Mouse (Mus musculus) CH12.LX (cell line): ENCODE data around the gene Stbd1. TPM values are rescaled to one million over a fixed set of nuclear protein-coding genes. Genes with fewer than 3 reads are reported as not detected.

ENCODE experiments used
- DNase-seq: peaks from one replicate; pipeline ENCODE4 v3.0.0-alpha.2; 2013; ENCODE audit errors: extremely low read depth
- H3K27ac ChIP-seq: 2 replicates; pipeline ENCODE4 v1.5.1; 2012; ENCODE audit warnings: low read depth, mild to moderate bottlenecking, control low read depth, moderate library complexity; ENCODE audit not compliant: insufficient read depth
- H3K27me3 ChIP-seq: replicated peaks from 2 replicates; pipeline ENCODE3; 2012; ENCODE audit warnings: inconsistent platforms
- H3K36me3 ChIP-seq, 2 experiments: replicated peaks in 1 of 2; 2 replicates each; pipeline versions ENCODE3 to v1.6.1; 2012; ENCODE audit warnings: inconsistent platforms in 1 of 2, low read length in 1 of 2, mild to moderate bottlenecking in 1 of 2, mixed read lengths in 1 of 2, moderate library complexity in 1 of 2; ENCODE audit not compliant: control insufficient read depth in 1 of 2, insufficient read depth in 1 of 2
- H3K4me1 ChIP-seq, 2 experiments: 2 replicates each; pipeline ENCODE4 v1.6.1; 2012; ENCODE audit warnings: inconsistent platforms in 1 of 2, moderate library complexity in 1 of 2; ENCODE audit not compliant: insufficient read depth in 2 of 2, control insufficient read depth in 1 of 2
- H3K4me2 ChIP-seq: 2 replicates; pipeline ENCODE4 v1.6.1; 2012; ENCODE audit warnings: low read depth, mild to moderate bottlenecking, control low read depth; ENCODE audit not compliant: poor library complexity, insufficient read depth, severe bottlenecking
- H3K4me3 ChIP-seq, 3 experiments: fragments of 150-350 bp in 1 of 3; sonication (generic) in 1 of 3; replicated peaks in 1 of 3; 2 replicates each; pipeline versions ENCODE3 to v1.5.1; 2011 to 2012; ENCODE audit warnings: low read depth in 2 of 3, low read length in 2 of 3, mild to moderate bottlenecking in 2 of 3, moderate library complexity in 2 of 3, control low read depth in 1 of 3, improper control_type of control experiment in 1 of 3, inconsistent platforms in 1 of 3, mixed read lengths in 1 of 3; ENCODE audit not compliant: poor library complexity in 1 of 3
- H3K79me2 ChIP-seq: replicated peaks from 2 replicates; pipeline ENCODE4 v1.6.1; 2012; ENCODE audit warnings: mild to moderate bottlenecking, moderate library complexity; ENCODE audit not compliant: control insufficient read depth, poor library complexity, insufficient read depth, severe bottlenecking; ENCODE audit errors: extremely low read depth
- H3K9ac ChIP-seq: 2 replicates; pipeline ENCODE4 v1.6.1; 2012; ENCODE audit warnings: low read depth, mild to moderate bottlenecking, control low read depth, moderate library complexity; ENCODE audit not compliant: insufficient read depth
- H3K9me3 ChIP-seq: replicated peaks from 2 replicates; pipeline ENCODE3; 2012; ENCODE audit warnings: low read length, inconsistent platforms, mixed read lengths
- CHD2 ChIP-seq: IDR thresholded peaks from 2 replicates; pipeline ENCODE4 v1.6.1; 2011; ENCODE audit warnings: low read length, improper control_type of control experiment
- E2F4 ChIP-seq: IDR thresholded peaks from 2 replicates; pipeline ENCODE4 v1.6.1; 2011; ENCODE audit warnings: low read depth, low read length, improper control_type of control experiment; ENCODE audit not compliant: insufficient replicate concordance
- EP300 ChIP-seq: IDR thresholded peaks from 2 replicates; pipeline ENCODE4 v1.6.1; 2011; ENCODE audit warnings: low read length, improper control_type of control experiment
- ETS1 ChIP-seq: conservative IDR thresholded peaks from 2 replicates; pipeline ENCODE4 v1.6.1; 2012; ENCODE audit warnings: low read depth, mild to moderate bottlenecking, inconsistent platforms, low read length, improper control_type of control experiment, moderate library complexity
- HCFC1 ChIP-seq: IDR thresholded peaks from 2 replicates; pipeline ENCODE4 v1.6.1; 2012; ENCODE audit warnings: low read depth, mild to moderate bottlenecking, inconsistent platforms, low read length, improper control_type of control experiment
- JUN ChIP-seq: IDR thresholded peaks from 2 replicates; pipeline ENCODE4 v1.6.1; 2011; ENCODE audit warnings: low read depth, mild to moderate bottlenecking, low read length, improper control_type of control experiment, moderate library complexity; ENCODE audit not compliant: insufficient read depth
- JUND ChIP-seq: conservative IDR thresholded peaks from 2 replicates; pipeline ENCODE4 v1.6.1; 2011; ENCODE audit warnings: low read depth, low read length, improper control_type of control experiment
- KAT2A ChIP-seq: IDR thresholded peaks from 2 replicates; pipeline ENCODE4 v1.6.1; 2012; ENCODE audit warnings: low read length, improper control_type of control experiment, inconsistent platforms; ENCODE audit not compliant: insufficient replicate concordance
- MAFK ChIP-seq: IDR thresholded peaks from 2 replicates; pipeline ENCODE4 v1.6.1; 2011; ENCODE audit warnings: low read length, improper control_type of control experiment; ENCODE audit not compliant: insufficient replicate concordance
- MAX ChIP-seq: IDR thresholded peaks from 2 replicates; pipeline ENCODE4 v1.6.1; 2011; ENCODE audit warnings: low read length, improper control_type of control experiment
- MAZ ChIP-seq: IDR thresholded peaks from 2 replicates; pipeline ENCODE4 v1.6.1; 2012; ENCODE audit warnings: low read depth, mild to moderate bottlenecking, inconsistent platforms, low read length, improper control_type of control experiment, moderate library complexity
- MEF2A ChIP-seq: IDR thresholded peaks from 2 replicates; pipeline ENCODE4 v1.6.1; 2014; ENCODE audit warnings: low read depth, mild to moderate bottlenecking, inconsistent platforms, low read length, improper control_type of control experiment, borderline replicate concordance
- MXI1 ChIP-seq: IDR thresholded peaks from 2 replicates; pipeline ENCODE4 v1.6.1; 2011; ENCODE audit warnings: mild to moderate bottlenecking, low read depth, low read length, improper control_type of control experiment
- NELFE ChIP-seq: IDR thresholded peaks from 2 replicates; pipeline ENCODE4 v1.6.1; 2011; ENCODE audit warnings: low read depth, low read length, improper control_type of control experiment
- NRF1 ChIP-seq: IDR thresholded peaks from 2 replicates; pipeline ENCODE4 v1.6.1; 2014; ENCODE audit warnings: low read depth, mild to moderate bottlenecking, inconsistent platforms, low read length, improper control_type of control experiment, moderate library complexity
- POLR2A ChIP-seq: IDR thresholded peaks from 2 replicates; pipeline ENCODE4 v1.6.1; 2011; ENCODE audit warnings: low read depth, mild to moderate bottlenecking, improper control_type of control experiment, low read length
- POLR2AphosphoS2 ChIP-seq: IDR thresholded peaks from 2 replicates; pipeline ENCODE4 v1.6.1; 2011; ENCODE audit warnings: low read depth, low read length, improper control_type of control experiment
- RAD21 ChIP-seq: IDR thresholded peaks from 2 replicates; pipeline ENCODE4 v1.6.1; 2011; ENCODE audit warnings: low read depth, mild to moderate bottlenecking, low read length, improper control_type of control experiment, moderate library complexity
- RCOR1 ChIP-seq: conservative IDR thresholded peaks from 2 replicates; pipeline ENCODE4 v1.6.1; 2012; ENCODE audit warnings: low read depth, mild to moderate bottlenecking, inconsistent platforms, low read length, improper control_type of control experiment
- TBP ChIP-seq: conservative IDR thresholded peaks from 2 replicates; pipeline ENCODE4 v1.6.1; 2011; ENCODE audit warnings: low read depth, low read length, improper control_type of control experiment
- TCF12 ChIP-seq: IDR thresholded peaks from 2 replicates; pipeline ENCODE4 v1.6.1; 2014; ENCODE audit warnings: low read depth, mild to moderate bottlenecking, inconsistent platforms, low read length, improper control_type of control experiment
- UBTF ChIP-seq: IDR thresholded peaks from 2 replicates; pipeline ENCODE4 v1.6.1; 2012; ENCODE audit warnings: low read depth, mild to moderate bottlenecking, inconsistent platforms, low read length, improper control_type of control experiment, moderate library complexity
- ZKSCAN1 ChIP-seq: IDR thresholded peaks from 2 replicates; pipeline ENCODE4 v1.6.1; 2012; ENCODE audit warnings: low read depth, inconsistent platforms, low read length, improper control_type of control experiment, borderline replicate concordance
- ZNF384 ChIP-seq: IDR thresholded peaks from 2 replicates; pipeline ENCODE4 v1.6.1; 2012; ENCODE audit warnings: low read depth, low read length, improper control_type of control experiment, inconsistent platforms
- dilution Hi-C: fragments of 300-500 bp; cut with MboI; formaldehyde crosslinking; loops from 2 replicates; pipeline ENCODE4 v1.14.3; 2020; ENCODE audit warnings: low sequenced_read_pairs; ENCODE audit not compliant: extremely low pct_unique_long_range_greater_than_20kb, extremely low pct_ligation_motif_present
- in situ Hi-C: fragments of 300-500 bp; cut with MboI; formaldehyde crosslinking; loops from 3 replicates; pipeline ENCODE4 v1.14.3; 2019; ENCODE audit warnings: low sequenced_read_pairs, low pct_ligation_motif_present, low pct_unique_long_range_greater_than_20kb, mixed read lengths
- polyA plus RNA-seq: library from polyadenylated mRNA; unstranded; fragments of >175 nt; gene quantifications from 2 replicates; pipeline ENCODE4 v1.2.1, GENCODE M21; 2012; ENCODE audit warnings: low read depth; ENCODE audit not compliant: insufficient read length
- total RNA-seq, 2 experiments: library from RNA; depleted of rRNA; stranded (reverse); fragments of 300-350 nt in 1 of 2; fragments of >200 nt in 1 of 2; gene quantifications; 2 replicates each; pipeline ENCODE4 v1.2.3; 2012 to 2014

Gene Stbd1
- total and polyA plus RNA-seq, 3 experiments = 0.89 to 1.3 (median 0.99) TPM

DNA sequence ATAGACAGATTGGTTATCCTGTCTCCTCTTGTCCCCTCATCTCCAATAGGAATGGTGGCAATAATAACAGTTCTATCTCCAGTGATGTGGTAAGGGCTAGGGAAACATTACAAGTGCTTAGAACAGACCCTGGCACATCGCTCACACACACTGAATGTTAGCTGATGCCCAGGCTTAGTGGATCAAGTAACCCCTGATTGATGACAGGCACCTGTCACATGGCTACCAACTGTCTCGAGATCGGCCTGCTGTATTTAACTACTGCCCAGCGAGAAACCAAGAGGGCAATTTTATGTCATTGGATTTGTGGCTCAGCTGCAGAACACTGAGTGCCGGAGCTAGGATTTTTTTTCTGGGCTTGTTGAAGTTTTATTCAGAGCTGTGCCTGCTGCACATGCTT, 7.8 kb upstream of the Stbd1 start:
- Histone ChIP-seq H3K27me3 (peaks cover 7% of the 10 kb centered on the region), H3K27ac (no peak overlapping the region), H3K9ac (no peak overlapping the region), H3K4me2 (no peak overlapping the region), H3K9me3 (no peaks in the 10 kb centered on the region), H3K36me3 (no peaks in the 10 kb centered on the region), H3K4me3 (no peak overlapping the region), H3K4me1 (no peaks in the 10 kb centered on the region), H3K79me2 (no peaks in the 10 kb centered on the region)
- no peak for DNase-seq
- in situ Hi-C loops = no loop called here
- dilution Hi-C loops = no loop called here
- TF ChIP-seq NRF1 (no peak), MEF2A (no peak), MAFK (no peak), KAT2A (no peak), JUND (no peak), RCOR1 (no peak), ZKSCAN1 (no peak), HCFC1 (no peak), POLR2AphosphoS2 (no peak), TCF12 (no peak), MXI1 (no peak), MAZ (no peak), ZNF384 (no peak)

DNA sequence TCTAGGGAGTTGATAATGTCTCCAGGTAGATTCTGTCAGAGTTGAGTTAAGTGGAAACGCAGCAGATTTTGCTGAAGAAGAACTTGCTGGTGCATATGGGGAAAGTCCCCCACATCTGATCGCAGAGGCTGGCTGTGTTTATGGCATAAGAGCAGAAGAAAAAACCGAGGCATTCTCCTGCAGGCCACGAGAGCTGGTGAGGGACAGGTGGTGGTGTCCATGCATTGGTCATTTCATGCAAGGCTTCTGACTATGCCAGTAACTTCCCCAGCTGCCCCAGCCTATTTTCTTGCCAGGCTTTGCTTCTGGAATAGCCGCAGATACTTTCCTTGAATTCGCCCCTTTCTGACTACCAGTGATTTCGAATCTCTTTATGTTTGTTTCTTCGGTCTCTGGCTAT, 6.0 kb upstream of the Stbd1 start:
- no peaks in the 10 kb centered on the region for H3K36me3 ChIP-seq
- no peaks in the 10 kb centered on the region for H3K9me3 ChIP-seq
- no peak overlapping the region for H3K4me3 ChIP-seq
- no peak for TF ChIP-seq MAZ
- TF ChIP-seq ETS1 = no peak
- TF ChIP-seq ZNF384 = no peak
- TF ChIP-seq RAD21 = no peak
- TF ChIP-seq NELFE = no peak
- no peak for TF ChIP-seq MAX
- no peak for TF ChIP-seq MEF2A
- TF ChIP-seq TBP = no peak
- no peak for TF ChIP-seq HCFC1
- TF ChIP-seq UBTF = no peak
- TF ChIP-seq CHD2 = no peak
- no peak for TF ChIP-seq POLR2AphosphoS2
- no peak for TF ChIP-seq POLR2A
- TF ChIP-seq E2F4 = no peak
- TF ChIP-seq JUN = no peak
- no peak for TF ChIP-seq EP300
- TF ChIP-seq MXI1 = no peak
- in situ Hi-C loops (no loop called here), dilution Hi-C loops (no loop called here)
- no peak overlapping the region for H3K9ac ChIP-seq
- H3K27ac ChIP-seq = no peak overlapping the region
- no peak for DNase-seq
- no peak overlapping the region for H3K4me2 ChIP-seq
- no peaks in the 10 kb centered on the region for H3K4me1 ChIP-seq
- H3K79me2 ChIP-seq = no peaks in the 10 kb centered on the region
- peaks cover 17% of the 10 kb centered on the region for H3K27me3 ChIP-seq
